Mouse (Mus musculus): Measurements from ENCODE around the gene Ctu1. TPM values are rescaled to one million over a fixed set of nuclear protein-coding genes. Genes with fewer than 3 reads are reported as not detected.
A peak's percentile ranks its signal among the peaks of the same experiment; 100 is the strongest.
"Not testable (repeated sequence)": the region's sequence is repeated elsewhere in the genome, so short reads cannot be mapped to it uniquely, and the experiment has no call there.

Gene Ctu1
- polyA plus RNA-seq, 1 experiment from 2014 or later: 6.3 TPM

DNA sequence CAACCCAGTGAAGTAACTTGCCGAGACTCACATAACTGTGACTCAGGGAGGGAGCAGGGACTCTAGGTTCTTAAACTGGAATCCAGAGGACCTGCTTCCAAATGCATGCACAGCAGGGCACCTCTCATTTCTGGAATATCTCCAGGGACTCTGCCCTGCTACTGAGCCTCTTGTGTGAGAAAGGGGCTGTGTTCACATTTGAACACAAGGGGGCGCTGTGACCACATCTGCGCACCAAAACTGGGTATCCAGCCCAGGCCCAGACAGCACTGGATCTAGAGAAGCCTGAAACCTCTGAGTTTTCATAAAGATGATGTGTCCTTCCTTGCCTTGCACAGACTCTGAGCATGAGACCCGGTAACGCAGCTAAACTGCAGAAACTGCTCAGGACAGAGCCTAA is 9.1 kb downstream of the Ctu1 start:
- Histone ChIP-seq H3K4me3 (no peak overlapping the region), H3K4me2 (no peak overlapping the region), H3K4me1 (no peaks in the 10 kb centered on the region), H3K27me3 (replicated peaks) (no peaks in the 10 kb centered on the region), H3K36me3 (peaks cover 25% of the 10 kb centered on the region), H3K27ac (replicated peaks) (no peak overlapping the region), H3K9me3 (0 out of 2 replicates have a peak, but pooled peaks cover 4% of the 10 kb centered on the region), H3K9ac (no peak overlapping the region)
- WGBS: 23% methylated on average over 5 of the region's 5 CpGs
- no peak for ATAC-seq (ENCODE audit: extremely low read depth, insufficient number of reproducible peaks, low FRiP score, low TSS enrichment)

DNA sequence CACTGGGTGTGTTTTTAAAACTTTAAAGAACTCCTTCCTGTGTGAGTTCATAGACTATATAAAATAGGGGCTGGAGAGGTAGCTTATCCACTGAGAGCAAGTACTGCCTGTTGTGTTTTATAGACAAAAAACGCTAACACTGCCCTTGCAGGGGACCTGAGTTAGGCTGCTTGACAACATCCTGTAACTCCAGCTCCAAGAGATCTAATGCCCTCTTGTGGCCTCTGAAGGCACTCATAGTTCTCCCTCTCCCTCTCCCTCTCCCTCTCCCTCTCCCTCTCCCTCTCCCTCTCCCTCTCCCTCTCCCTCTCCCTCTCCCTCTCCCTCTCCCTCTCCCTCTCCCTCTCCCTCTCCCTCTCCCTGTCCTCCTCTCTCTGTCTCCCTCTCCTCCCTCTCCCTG is 10.7 kb downstream of the Ctu1 start:
- not testable (repeated sequence) for H3K27ac ChIP-seq (replicated peaks); H3K4me3 ChIP-seq; H3K9ac ChIP-seq; H3K4me1 ChIP-seq; H3K36me3 ChIP-seq; ATAC-seq (ENCODE audit: extremely low read depth, insufficient number of reproducible peaks, low FRiP score, low TSS enrichment); H3K4me2 ChIP-seq; H3K9me3 ChIP-seq; H3K27me3 ChIP-seq (replicated peaks)
- 9% methylated on average over 1 of the region's 1 CpGs for WGBS

DNA sequence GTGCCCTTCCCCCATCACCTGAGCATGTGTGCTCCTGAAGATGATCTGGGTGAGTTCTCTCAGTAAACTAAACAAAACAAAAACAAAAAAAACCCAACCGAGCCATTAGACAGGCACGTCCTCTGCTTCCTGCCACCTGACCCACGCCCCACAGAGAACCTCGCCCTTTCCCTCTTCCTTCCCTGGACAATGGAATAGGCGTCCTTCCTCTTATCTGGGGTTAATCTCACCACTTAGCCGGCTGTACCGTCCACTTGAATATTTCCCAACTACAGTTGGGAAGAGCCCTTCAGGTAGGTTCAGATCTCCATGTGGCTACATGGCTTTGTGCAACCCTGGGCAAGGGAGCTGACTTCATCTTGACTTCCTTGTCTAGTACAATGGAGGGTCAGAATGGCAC is 13.3 kb downstream of the Ctu1 start:
- no peak for ATAC-seq (ENCODE audit: extremely low read depth, insufficient number of reproducible peaks, low FRiP score, low TSS enrichment)

DNA sequence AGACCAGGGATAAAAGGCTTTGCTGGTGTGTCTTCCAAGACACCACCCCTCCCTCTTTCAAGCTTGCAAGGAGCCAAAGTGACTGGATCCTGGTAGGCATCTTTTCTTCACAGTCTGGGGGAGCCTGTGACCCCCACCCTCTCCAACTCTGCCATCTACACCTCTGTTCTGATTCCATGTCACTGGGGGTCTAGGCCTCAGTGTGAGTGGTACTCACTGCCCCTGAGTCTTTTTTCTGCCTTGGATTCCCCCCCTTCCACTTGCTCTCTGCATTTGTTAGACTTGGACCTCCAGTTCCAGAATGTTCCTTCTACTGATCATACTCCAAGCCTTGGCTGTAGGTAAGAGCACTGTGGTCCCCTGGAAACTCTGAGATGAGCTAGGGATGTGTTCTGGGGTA is 18.3 kb downstream of the Ctu1 start, which contains the start of gene Klk14:
Gene Klk14, plus strand, starts transcription at position 301 of the 400 bp plus-strand sequence.
- no peaks in the 10 kb centered on the region for H3K27me3 ChIP-seq (replicated peaks)
- no peak for ATAC-seq (ENCODE audit: extremely low read depth, insufficient number of reproducible peaks, low FRiP score, low TSS enrichment)
- no peak within 1 kb of the TSS for H3K27ac ChIP-seq (replicated peaks)
- H3K9me3 ChIP-seq: no peaks in the 10 kb centered on the region
- no peaks in the 10 kb centered on the region for H3K4me1 ChIP-seq
- no peak within 1 kb of the TSS for H3K4me2 ChIP-seq
- no peak within 1 kb of the TSS for H3K4me3 ChIP-seq
- no peak within 1 kb of the TSS for H3K9ac ChIP-seq
- H3K36me3 ChIP-seq: no peaks in the 10 kb centered on the region

More for the DNA sequence above, 13.3 kb downstream of the Ctu1 start:
- 43% methylated on average over 7 of the region's 7 CpGs for WGBS
- Histone ChIP-seq H3K9ac (no peak overlapping the region), H3K27ac (replicated peaks) (no peak overlapping the region), H3K4me3 (no peak overlapping the region), H3K4me1 (no peaks in the 10 kb centered on the region), H3K36me3 (no peaks in the 10 kb centered on the region), H3K4me2 (no peak overlapping the region), H3K27me3 (replicated peaks) (no peaks in the 10 kb centered on the region), H3K9me3 (no peaks in the 10 kb centered on the region)

DNA sequence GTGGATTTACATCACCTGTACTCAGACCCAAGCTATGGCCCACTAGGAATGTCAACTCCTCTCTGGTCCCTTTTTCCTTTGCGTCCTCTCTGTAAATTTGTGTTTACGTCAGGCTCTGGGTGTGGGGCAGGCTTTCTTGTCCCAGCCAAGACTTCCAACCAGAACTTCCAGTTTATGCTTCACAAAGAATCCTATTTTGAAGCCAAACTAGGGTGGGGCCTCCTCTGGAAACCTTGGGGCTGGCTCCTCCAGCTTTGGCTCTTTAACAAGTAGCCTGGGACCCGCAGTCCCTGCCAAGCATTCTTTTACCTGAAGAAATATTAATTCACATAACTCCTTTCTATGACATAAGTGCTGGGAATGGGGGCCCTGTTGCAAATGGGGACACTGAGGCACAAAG is 38.2 kb downstream of the Ctu1 start:
- Histone ChIP-seq H3K27ac (replicated peaks) (no peak overlapping the region), H3K9me3 (no peaks in the 10 kb centered on the region), H3K9ac (no peak overlapping the region), H3K4me3 (no peak overlapping the region), H3K4me1 (peaks cover 12% of the 10 kb centered on the region), H3K36me3 (no peaks in the 10 kb centered on the region), H3K27me3 (replicated peaks) (peaks cover 11% of the 10 kb centered on the region), H3K4me2 (no peak overlapping the region)
- 76% methylated on average over 3 of the region's 3 CpGs for WGBS
- no peak for ATAC-seq (ENCODE audit: extremely low read depth, insufficient number of reproducible peaks, low FRiP score, low TSS enrichment)

DNA sequence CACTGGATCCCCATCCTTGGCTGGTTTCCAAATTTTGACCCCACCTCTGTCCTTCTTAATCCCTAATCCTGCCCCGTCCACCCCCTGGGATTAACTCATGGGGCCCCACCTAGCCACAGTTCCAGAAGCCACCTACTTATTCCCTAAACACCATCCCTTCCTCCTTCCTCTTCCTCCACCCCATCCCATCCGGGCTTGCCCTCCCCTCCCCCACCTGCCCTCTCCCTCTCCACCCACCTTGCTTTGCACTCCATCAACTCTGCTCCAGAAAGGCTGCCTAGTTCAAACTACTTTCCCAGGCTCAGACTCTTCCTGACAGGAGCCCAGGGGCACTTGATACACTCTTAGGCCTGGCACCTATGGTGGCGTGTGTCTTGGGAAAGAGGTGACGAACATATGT is 40.5 kb downstream of the Ctu1 start, which contains the start of gene Klk13:
Gene Klk13, plus strand, starts transcription at position 301 of the 400 bp plus-strand sequence.
- H3K9me3 ChIP-seq: no peaks in the 10 kb centered on the region
- H3K27ac ChIP-seq (replicated peaks): no peak within 1 kb of the TSS
- no peaks in the 10 kb centered on the region for H3K36me3 ChIP-seq
- H3K4me1 ChIP-seq: peaks cover 12% of the 10 kb centered on the region
- peak within 1 kb of the TSS; percentile 50 for H3K4me2 ChIP-seq
- H3K9ac ChIP-seq: no peak within 1 kb of the TSS
- H3K4me3 ChIP-seq: 0 out of 2 replicates have a peak within 1 kb of the TSS, but pooled peaks have one; percentile 12
- peaks cover 11% of the 10 kb centered on the region for H3K27me3 ChIP-seq (replicated peaks)
- no peak for ATAC-seq (ENCODE audit: extremely low read depth, insufficient number of reproducible peaks, low FRiP score, low TSS enrichment)
- 53% methylated on average over 4 of the region's 4 CpGs for WGBS

DNA sequence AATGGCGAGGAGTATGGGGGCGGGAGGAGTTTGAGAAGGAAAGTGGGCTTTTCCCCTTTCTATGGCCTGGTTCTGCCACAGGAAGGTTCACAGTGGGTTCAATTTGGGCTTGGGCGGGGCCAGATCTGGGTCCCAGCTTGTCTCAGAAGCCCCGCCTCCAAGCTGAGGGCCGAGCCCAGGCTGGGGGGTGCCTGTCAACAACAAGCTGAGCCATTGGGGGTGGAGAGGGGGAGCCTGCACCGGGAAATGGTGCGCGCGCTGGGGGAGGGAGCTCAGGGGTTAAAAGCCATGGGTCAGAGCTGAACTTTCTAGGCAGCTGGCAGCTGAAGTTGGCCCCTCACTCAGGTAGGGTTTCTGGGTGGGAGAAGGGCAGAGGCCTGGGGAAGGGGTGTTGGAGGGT is 41.1 kb downstream of the Ctu1 start:
- Histone ChIP-seq H3K9me3 (no peaks in the 10 kb centered on the region), H3K27ac (replicated peaks) (no peak overlapping the region), H3K9ac (no peak overlapping the region), H3K4me3 (0 out of 2 replicates have a peak overlapping the region, but pooled peaks have one; percentile 12), H3K27me3 (replicated peaks) (peaks cover 11% of the 10 kb centered on the region), H3K4me2 (peak overlapping the region; percentile 50), H3K4me1 (peaks cover 12% of the 10 kb centered on the region), H3K36me3 (no peaks in the 10 kb centered on the region)
- no peak for ATAC-seq (ENCODE audit: extremely low read depth, insufficient number of reproducible peaks, low FRiP score, low TSS enrichment)
- 4% methylated on average over 9 of the region's 9 CpGs for WGBS

DNA sequence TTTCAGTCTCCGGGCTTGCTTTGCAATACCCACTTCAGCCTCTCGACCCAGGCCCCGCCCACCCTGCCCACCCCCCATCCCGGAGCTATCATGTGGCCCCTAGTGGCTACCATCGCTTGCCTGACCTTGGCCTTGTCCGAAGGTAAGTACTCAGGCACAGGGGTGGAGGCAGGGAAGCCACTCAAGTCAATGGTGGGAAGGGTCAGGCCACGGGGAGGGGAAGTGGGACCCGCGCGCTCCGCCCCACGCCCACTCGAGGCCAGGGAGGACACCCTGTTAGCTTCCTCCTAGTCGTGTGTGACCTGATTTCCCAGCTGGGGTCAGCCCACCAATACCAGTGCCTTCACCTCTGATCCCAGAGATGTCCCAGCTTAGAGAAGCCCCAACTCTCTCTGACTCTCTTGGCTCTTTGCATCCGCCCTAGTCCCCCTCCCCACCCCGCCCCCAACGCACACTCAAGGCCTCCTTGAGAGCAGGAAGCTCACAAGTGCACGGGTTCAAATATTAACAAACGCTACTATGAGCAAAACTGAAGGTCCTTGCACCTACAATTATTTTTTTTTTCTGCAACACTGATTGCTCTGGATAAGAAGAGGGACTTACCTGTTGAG is 42.0 kb downstream of the Ctu1 start:
- Histone ChIP-seq H3K36me3 (no peaks in the 10 kb centered on the region), H3K9me3 (no peaks in the 10 kb centered on the region), H3K27me3 (replicated peaks) (peaks cover 11% of the 10 kb centered on the region), H3K4me3 (0 out of 2 replicates have a peak overlapping the region, but pooled peaks have one; percentile 2), H3K4me1 (peaks cover 12% of the 10 kb centered on the region), H3K9ac (no peak overlapping the region), H3K4me2 (peak overlapping the region; percentile 50), H3K27ac (replicated peaks) (no peak overlapping the region)
- WGBS: 9% methylated on average over 19 of the region's 19 CpGs
- no peak for ATAC-seq (ENCODE audit: extremely low read depth, insufficient number of reproducible peaks, low FRiP score, low TSS enrichment)

Other genes starting within 250 kb of the Ctu1 start
- 0.34 TPM in 1 of 2 replicates, not detected in the other for gene Lim2, start 244.3 kb upstream of the Ctu1 start, polyA plus RNA-seq (2015; fragmentation: Nextera tagmentation; extraction: Ambion mirVana)
- gene Nkg7, start 234.9 kb upstream of the Ctu1 start, polyA plus RNA-seq (2015; fragmentation: Nextera tagmentation; extraction: Ambion mirVana): 0.85 and 1.4 TPM in 2 replicates
- not detected in 2 replicates for gene Cldnd2, start 231.2 kb upstream of the Ctu1 start, polyA plus RNA-seq (2015; fragmentation: Nextera tagmentation; extraction: Ambion mirVana)
- 513 and 605 TPM in 2 replicates for gene Etfb, start 227.9 kb upstream of the Ctu1 start, polyA plus RNA-seq (2015; fragmentation: Nextera tagmentation; extraction: Ambion mirVana)
- 0.32 and 0.33 TPM in 2 replicates for gene Gm45233, start 227.9 kb upstream of the Ctu1 start, polyA plus RNA-seq (2015; fragmentation: Nextera tagmentation; extraction: Ambion mirVana)
- 2.2 and 2.8 TPM in 2 replicates for gene Vsig10l, start 208.9 kb upstream of the Ctu1 start, polyA plus RNA-seq (2015; fragmentation: Nextera tagmentation; extraction: Ambion mirVana)
- gene Iglon5, start 181.9 kb upstream of the Ctu1 start, polyA plus RNA-seq (2015; fragmentation: Nextera tagmentation; extraction: Ambion mirVana): 0.09 and 0.12 TPM in 2 replicates
- gene 4931406B18Rik, start 166.1 kb upstream of the Ctu1 start, polyA plus RNA-seq (2015; fragmentation: Nextera tagmentation; extraction: Ambion mirVana): not detected in 2 replicates
- gene Cd33, start 127.6 kb upstream of the Ctu1 start, polyA plus RNA-seq (2015; fragmentation: Nextera tagmentation; extraction: Ambion mirVana): 0.68 and 1.1 TPM in 2 replicates
- gene Zfp658, start 109.8 kb upstream of the Ctu1 start, polyA plus RNA-seq (2015; fragmentation: Nextera tagmentation; extraction: Ambion mirVana): 1.2 and 1.3 TPM in 2 replicates
- 7.0 TPM in 2 replicates for gene Zfp719, start 92.4 kb upstream of the Ctu1 start, polyA plus RNA-seq (2015; fragmentation: Nextera tagmentation; extraction: Ambion mirVana)
- not detected in 2 replicates for gene Zfp819, start 64.8 kb upstream of the Ctu1 start, polyA plus RNA-seq (2015; fragmentation: Nextera tagmentation; extraction: Ambion mirVana)
- gene Ceacam18, start 37.3 kb upstream of the Ctu1 start, polyA plus RNA-seq (2015; fragmentation: Nextera tagmentation; extraction: Ambion mirVana): not detected in 2 replicates
- 0.41 and 0.52 TPM in 2 replicates for gene Siglece, start 11.9 kb upstream of the Ctu1 start, polyA plus RNA-seq (2015; fragmentation: Nextera tagmentation; extraction: Ambion mirVana)
- gene Klk14, start 18.4 kb downstream of the Ctu1 start, polyA plus RNA-seq (2015; fragmentation: Nextera tagmentation; extraction: Ambion mirVana): not detected in 2 replicates
- 0.20 TPM in 1 of 2 replicates, not detected in the other for gene Klk13, start 40.6 kb downstream of the Ctu1 start, polyA plus RNA-seq (2015; fragmentation: Nextera tagmentation; extraction: Ambion mirVana)
- not detected in 2 replicates for gene Klk12, start 96.9 kb downstream of the Ctu1 start, polyA plus RNA-seq (2015; fragmentation: Nextera tagmentation; extraction: Ambion mirVana)
- gene Klk11, start 102.6 kb downstream of the Ctu1 start, polyA plus RNA-seq (2015; fragmentation: Nextera tagmentation; extraction: Ambion mirVana): not detected in 2 replicates
- 0.10 and 0.11 TPM in 2 replicates for gene Klk10, start 109.0 kb downstream of the Ctu1 start, polyA plus RNA-seq (2015; fragmentation: Nextera tagmentation; extraction: Ambion mirVana)
- gene Klk9, start 119.9 kb downstream of the Ctu1 start, polyA plus RNA-seq (2015; fragmentation: Nextera tagmentation; extraction: Ambion mirVana): 0.13 and 0.25 TPM in 2 replicates
- gene Klk8, start 125.6 kb downstream of the Ctu1 start, polyA plus RNA-seq (2015; fragmentation: Nextera tagmentation; extraction: Ambion mirVana): 25.8 and 27.9 TPM in 2 replicates
- 0.09 and 0.10 TPM in 2 replicates for gene Klk7, start 139.3 kb downstream of the Ctu1 start, polyA plus RNA-seq (2015; fragmentation: Nextera tagmentation; extraction: Ambion mirVana)
- not detected in 2 replicates for gene Klk6, start 152.5 kb downstream of the Ctu1 start, polyA plus RNA-seq (2015; fragmentation: Nextera tagmentation; extraction: Ambion mirVana)
- not detected in 2 replicates for gene Klk5, start 170.0 kb downstream of the Ctu1 start, polyA plus RNA-seq (2015; fragmentation: Nextera tagmentation; extraction: Ambion mirVana)
- gene Klk4, start 209.1 kb downstream of the Ctu1 start, polyA plus RNA-seq (2015; fragmentation: Nextera tagmentation; extraction: Ambion mirVana): not detected in 2 replicates